Mouse (Mus musculus) spleen, adult 2 months (tissue): ENCODE data around the gene Tulp4. TPM values are rescaled to one million over a fixed set of nuclear protein-coding genes. Genes with fewer than 3 reads are reported as not detected.

ENCODE experiments used
- DNase-seq, 2 experiments: peaks; one replicate each; pipeline versions ENCODE4 v3.0.0 to v3.0.0-alpha.2; 2012 to 2021; ENCODE audit warnings: low spot score in 2 of 2, low read depth in 1 of 2
- H3K27ac ChIP-seq: fragments of 200-500 bp; 2 replicates; pipeline ENCODE4 v1.5.1; 2012; ENCODE audit warnings: low read length, inconsistent platforms; ENCODE audit not compliant: insufficient read depth
- H3K27me3 ChIP-seq: fragments of 200-500 bp; 2 replicates; pipeline ENCODE4 v1.6.1; 2012; ENCODE audit warnings: mild to moderate bottlenecking, moderate library complexity, low read length, inconsistent platforms; ENCODE audit not compliant: control insufficient read depth, insufficient read depth
- H3K36me3 ChIP-seq: fragments of 200-500 bp; 2 replicates; pipeline ENCODE4 v1.6.1; 2012; ENCODE audit warnings: mild to moderate bottlenecking, low read length, inconsistent platforms; ENCODE audit not compliant: control insufficient read depth, insufficient read depth
- H3K4me1 ChIP-seq: fragments of 200-500 bp; 2 replicates; pipeline ENCODE4 v1.6.1; 2011; ENCODE audit warnings: inconsistent platforms; ENCODE audit not compliant: control insufficient read depth, insufficient read depth, insufficient read length
- H3K4me3 ChIP-seq: fragments of 200-500 bp; 2 replicates; pipeline ENCODE4 v1.5.1; 2011; ENCODE audit warnings: mild to moderate bottlenecking, inconsistent platforms; ENCODE audit not compliant: insufficient read depth, insufficient read length; ENCODE audit errors: extremely low read depth
- CTCF ChIP-seq: fragments of 200-500 bp; IDR thresholded peaks from 2 replicates; pipeline ENCODE4 v1.5.1; 2011; ENCODE audit warnings: mild to moderate bottlenecking, inconsistent platforms; ENCODE audit not compliant: insufficient read depth, insufficient read length, insufficient replicate concordance; ENCODE audit errors: extremely low read depth
- POLR2A ChIP-seq: fragments of 200-500 bp; IDR thresholded peaks from 2 replicates; pipeline ENCODE4 v1.6.1; 2011; ENCODE audit warnings: low read depth, low read length, inconsistent platforms
- WGBS: fragments of 180-500 bp; shearing (Covaris S2); methylation state at CpG from one replicate; pipeline ENCODE4 v1.1.7; 2018; 5-methylcytosine and 5-hydroxymethylcytosine counted together
- polyA plus RNA-seq: library from polyadenylated mRNA; depleted of rRNA; stranded (reverse); fragments of >200 nt; gene quantifications from 2 replicates; pipeline ENCODE4 v1.2.3, GENCODE M21; 2012

Tulp4 gene
- polyA plus RNA-seq, 1 experiment, result 23.4 TPM

DNA sequence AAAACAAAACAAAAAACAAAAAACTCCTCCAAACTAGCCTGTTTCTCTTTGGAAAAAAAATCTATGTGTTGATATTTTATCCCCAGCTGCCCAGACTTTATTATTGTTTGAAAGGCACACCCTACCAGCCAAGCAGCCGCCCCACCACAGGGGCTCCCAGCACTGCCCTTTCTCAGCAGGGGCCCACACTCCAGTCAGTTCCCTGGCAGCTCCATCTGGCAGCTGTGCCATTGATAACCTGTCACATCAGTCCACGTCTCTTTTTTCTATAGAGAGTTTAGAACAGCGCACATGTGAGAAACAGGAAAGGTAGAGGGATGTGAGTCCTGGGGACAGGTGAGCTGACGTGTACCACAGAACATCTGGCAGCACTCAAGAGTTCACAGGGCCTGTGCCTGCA is 73.2 kb downstream of the Tulp4 start:
- DNase-seq, result no peak
- peaks cover 2% of the 10 kb centered on the region; the same call in 1 of the 2 replicates for H3K36me3 ChIP-seq
- TF ChIP-seq CTCF, result no peak
- TF ChIP-seq POLR2A, result no peak
- no peak overlapping the region for H3K4me3 ChIP-seq
- H3K27me3 ChIP-seq, result no peaks in the 10 kb centered on the region
- no peak overlapping the region for H3K27ac ChIP-seq
- H3K4me1 ChIP-seq, result no peaks in the 10 kb centered on the region
- WGBS, result 88% methylated on average over 4 of the region's 4 CpGs

DNA sequence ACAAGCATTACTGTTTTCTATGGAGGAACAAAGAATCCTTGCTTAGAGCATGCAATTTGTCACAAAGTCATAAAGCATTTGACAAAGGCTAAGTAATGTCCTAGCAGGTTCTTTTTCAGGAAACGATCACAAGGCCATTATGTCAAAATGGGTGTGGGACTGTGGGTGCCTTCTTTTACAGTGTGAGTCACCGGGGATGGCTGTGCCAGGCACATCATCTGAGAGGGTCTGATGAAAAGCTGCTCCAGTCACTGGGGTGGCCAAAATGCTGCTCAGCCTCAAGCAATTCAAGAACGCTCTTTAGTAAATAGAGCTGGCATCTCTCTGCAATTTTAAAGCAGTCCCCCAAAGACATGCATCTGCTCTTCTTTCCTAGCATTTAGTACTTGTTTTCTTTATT is 74.2 kb downstream of the Tulp4 start:
- no peak overlapping the region for H3K4me3 ChIP-seq
- H3K4me1 ChIP-seq, result no peaks in the 10 kb centered on the region
- TF ChIP-seq CTCF (no peak), POLR2A (no peak)
- WGBS, result 83% methylated on average over 3 of the region's 3 CpGs
- H3K27ac ChIP-seq, result no peak overlapping the region
- no peak for DNase-seq
- peaks cover 2% of the 10 kb centered on the region; the same call in 1 of the 2 replicates for H3K36me3 ChIP-seq
- no peaks in the 10 kb centered on the region for H3K27me3 ChIP-seq

DNA sequence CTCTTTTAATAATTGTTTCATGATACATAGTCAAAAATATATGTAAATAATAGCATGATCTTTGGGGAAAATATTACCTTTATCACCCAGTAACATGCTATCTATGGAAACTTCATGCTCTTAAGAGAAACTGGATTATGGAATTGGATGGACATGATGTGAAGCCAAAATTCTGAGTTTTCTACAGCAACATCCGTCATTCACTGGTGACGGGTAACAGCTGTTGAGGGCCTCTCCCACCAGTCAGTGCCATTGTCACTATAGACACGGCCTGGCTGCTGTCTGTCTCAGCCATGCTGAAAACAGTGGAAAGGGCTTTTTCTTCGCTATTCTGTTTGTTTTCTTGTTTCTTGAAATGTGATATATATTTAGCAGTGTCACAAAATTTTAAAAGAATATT is 76.5 kb downstream of the Tulp4 start:
- Histone ChIP-seq H3K36me3 (peaks cover 3% of the 10 kb centered on the region; the same call in 1 of the 2 replicates), H3K27ac (no peak overlapping the region), H3K4me1 (no peaks in the 10 kb centered on the region), H3K27me3 (no peaks in the 10 kb centered on the region), H3K4me3 (no peak overlapping the region)
- TF ChIP-seq CTCF, result no peak
- TF ChIP-seq POLR2A, result no peak
- 89% methylated on average over 4 of the region's 4 CpGs for WGBS
- DNase-seq, result no peak

DNA sequence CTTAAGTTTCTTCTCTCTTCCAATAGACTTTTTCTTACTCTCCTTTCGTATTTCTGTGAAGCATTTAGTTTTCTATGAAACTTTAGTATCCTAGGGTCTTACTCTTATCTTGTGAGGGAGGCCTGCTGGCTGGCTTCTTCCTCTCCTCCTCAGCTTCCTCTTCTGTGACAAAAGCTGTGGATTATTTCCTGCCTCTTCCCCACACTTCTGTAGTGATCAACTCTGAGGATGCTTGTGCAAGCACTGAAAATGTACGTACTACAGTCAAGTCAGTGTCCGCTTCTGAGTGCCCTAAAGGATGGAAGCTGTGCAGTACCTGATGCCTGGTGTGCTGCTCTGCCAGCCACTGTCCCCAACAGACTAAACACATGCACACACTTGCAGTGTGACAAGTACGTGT is 80.4 kb downstream of the Tulp4 start:
- H3K27ac ChIP-seq, result no peak overlapping the region
- peaks cover 3% of the 10 kb centered on the region; the same call in 1 of the 2 replicates for H3K36me3 ChIP-seq
- 68% methylated on average over 4 of the region's 4 CpGs for WGBS
- DNase-seq, result no peak
- TF ChIP-seq CTCF (no peak), POLR2A (no peak)
- H3K4me1 ChIP-seq, result no peaks in the 10 kb centered on the region
- no peak overlapping the region for H3K4me3 ChIP-seq
- no peaks in the 10 kb centered on the region for H3K27me3 ChIP-seq

DNA sequence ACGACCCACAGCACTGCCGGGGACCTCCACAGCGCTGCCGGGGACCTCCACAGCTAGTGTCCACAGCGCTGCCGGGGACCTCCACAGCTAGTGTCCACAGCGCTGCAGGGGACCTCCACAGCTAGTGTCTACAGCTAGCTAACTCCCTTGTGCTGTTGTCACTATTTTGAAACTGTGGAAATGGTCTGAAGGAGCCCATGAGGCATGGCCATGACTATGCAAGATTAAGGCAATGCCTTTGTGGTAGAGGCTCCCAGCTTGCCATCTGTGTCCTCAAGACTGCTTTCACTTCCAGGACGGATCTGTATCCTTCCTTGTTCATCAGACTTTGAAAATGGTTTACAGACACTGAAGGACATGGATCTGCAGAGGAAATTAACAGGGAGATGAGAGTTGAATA is 80.9 kb downstream of the Tulp4 start:
- no peak overlapping the region for H3K4me3 ChIP-seq
- no peaks in the 10 kb centered on the region for H3K4me1 ChIP-seq
- WGBS, result 82% methylated on average over 8 of the region's 8 CpGs
- DNase-seq, result no peak
- no peaks in the 10 kb centered on the region for H3K27me3 ChIP-seq
- TF ChIP-seq POLR2A, result no peak
- H3K27ac ChIP-seq, result no peak overlapping the region
- peaks cover 3% of the 10 kb centered on the region; the same call in 1 of the 2 replicates for H3K36me3 ChIP-seq

DNA sequence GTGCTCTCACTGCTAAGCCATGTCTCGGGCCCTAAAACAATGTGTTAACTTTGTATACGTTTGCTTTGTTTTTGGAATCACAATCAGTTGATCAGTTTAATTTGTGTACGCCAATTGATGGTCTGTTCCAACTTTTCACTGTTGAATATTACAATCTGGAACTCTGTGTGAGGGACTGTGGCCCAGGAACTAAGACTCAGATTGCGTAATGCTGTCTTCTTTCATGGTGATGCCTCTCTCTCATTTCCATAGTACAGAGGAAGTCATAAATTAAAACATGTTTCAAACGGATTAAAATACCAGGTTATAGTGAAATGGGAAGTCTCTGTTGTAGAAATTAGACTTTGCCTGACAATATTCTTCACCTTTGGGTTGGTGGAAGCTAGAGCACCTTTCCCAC is 83.0 kb downstream of the Tulp4 start:
- H3K36me3 ChIP-seq, result peaks cover 3% of the 10 kb centered on the region; the same call in 1 of the 2 replicates
- H3K27me3 ChIP-seq, result no peaks in the 10 kb centered on the region
- H3K4me1 ChIP-seq, result no peaks in the 10 kb centered on the region
- no peak overlapping the region for H3K27ac ChIP-seq
- WGBS, result 67% methylated on average over 5 of the region's 5 CpGs
- TF ChIP-seq CTCF, result no peak
- no peak for TF ChIP-seq POLR2A
- no peak overlapping the region for H3K4me3 ChIP-seq
- no peak for DNase-seq

DNA sequence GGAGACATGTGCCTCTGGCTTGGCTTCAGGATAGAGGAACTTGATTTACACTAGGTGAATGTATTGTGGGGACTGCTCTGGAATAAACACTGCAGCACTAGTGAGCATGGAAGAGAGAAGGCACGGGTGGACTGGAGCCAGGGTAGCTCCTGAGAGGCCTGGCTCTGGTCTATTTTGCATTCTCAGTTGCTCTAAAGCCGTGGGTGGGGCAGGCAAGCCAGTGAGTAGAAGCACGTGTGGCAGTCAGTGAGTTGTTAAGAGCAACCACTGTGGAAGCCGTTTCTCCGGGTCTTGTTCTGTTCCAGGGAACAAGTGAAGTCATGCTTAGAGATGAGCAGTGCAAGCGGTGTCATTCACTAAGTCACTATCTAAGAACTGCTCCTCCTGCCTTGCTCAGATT is 86.0 kb downstream of the Tulp4 start:
- Histone ChIP-seq H3K27ac (no peak overlapping the region), H3K36me3 (no peaks in the 10 kb centered on the region), H3K27me3 (no peaks in the 10 kb centered on the region), H3K4me3 (no peak overlapping the region), H3K4me1 (no peaks in the 10 kb centered on the region)
- DNase-seq, result no peak
- no peak for TF ChIP-seq CTCF
- TF ChIP-seq POLR2A, result no peak
- WGBS, result 88% methylated on average over 6 of the region's 6 CpGs
